Mouse (Mus musculus) embryonic stem cell, embryonic (primary cell): ENCODE data around the gene Cradd.

Source experiments
- CTCF ChIA-PET, 4 experiments: fragments of 300-600 bp in 2 of 4; fragments of 350-600 bp in 2 of 4; sonication (Branson Sonifier 250); formaldehyde crosslinking; loops; one replicate each; lab custom pipeline; 2022; ENCODE audit warnings: inconsistent platforms in 2 of 4; lab: Charles Lee
- POLR2A ChIA-PET, 4 experiments: fragments of 300-600 bp in 2 of 4; fragments of 350-600 bp in 2 of 4; sonication (Branson Sonifier 250); formaldehyde crosslinking; loops; one replicate each; lab custom pipeline; 2022; ENCODE audit warnings: antibody characterized with exemption in 4 of 4, inconsistent platforms in 1 of 4; lab: Charles Lee

Gene Cradd

GRCm38 (mm10) chr10:95191881-95192280 is 132.1 kb downstream of the Cradd start:
- POLR2A ChIA-PET: interaction anchor here in 1 of 4 experiments (0.6 kb wide), 1 partner anchor 277 kb away, joined by 3 read pairs; no protein-coding TSS in a partner anchor
- CTCF ChIA-PET: no interaction called here

GRCm38 (mm10) chr10:95191151-95191655 is 132.7 kb downstream of the Cradd start:
- ChIA-PET POLR2A (interaction anchor here in 1 of 4 experiments (0.6 to 1.2 kb wide), 3 partner anchors 11 to 278 kb away, joined by 3 to 5 read pairs (median 3); no protein-coding TSS in a partner anchor), CTCF (no interaction called here)

- POLR2A ChIA-PET: interaction anchor here in 1 of 4 experiments (1.2 kb wide), 1 partner anchor 169 kb away, joined by 3 read pairs; no protein-coding TSS in a partner anchor
- CTCF ChIA-PET: no interaction called here
Measured at GRCm38 (mm10) chr10:95189550-95190211, 134.3 kb downstream of the Cradd start.

GRCm38 (mm10) chr10:95184210-95184609 is 139.7 kb downstream of the Cradd start:
- CTCF ChIA-PET: interaction anchor here in 1 of 4 experiments (0.6 kb wide), 1 partner anchor 283 kb away, joined by 3 read pairs; no protein-coding TSS in a partner anchor

GRCm38 (mm10) chr10:95183051-95183450 is 140.9 kb downstream of the Cradd start:
- ChIA-PET POLR2A (interaction anchor here in 2 of 4 experiments (0.9 to 1.5 kb wide), 3 partner anchors 12 to 238 kb away, joined by 3 to 5 read pairs (median 3); no protein-coding TSS in a partner anchor), CTCF (no interaction called here)

More at GRCm38 (mm10) chr10:95184210-95184609, 139.7 kb downstream of the Cradd start:
- POLR2A ChIA-PET: interaction anchor here in 1 of 4 experiments (0.6 kb wide), 1 partner anchor 567 kb away, joined by 5 read pairs; no protein-coding TSS in a partner anchor

GRCm38 (mm10) chr10:95182405-95182804 is 141.5 kb downstream of the Cradd start:
- CTCF ChIA-PET: interaction anchor here in 1 of 4 experiments (0.6 kb wide), 1 partner anchor 406 kb away, joined by 7 read pairs; no protein-coding TSS in a partner anchor
- POLR2A ChIA-PET: interaction anchor here in 2 of 4 experiments (0.9 to 1.5 kb wide), 3 partner anchors 11 to 237 kb away, joined by 3 to 5 read pairs (median 3); no protein-coding TSS in a partner anchor

- POLR2A ChIA-PET: interaction anchor here in 2 of 4 experiments (0.6 to 1.6 kb wide), 4 partner anchors 11 to 37 kb away, joined by 3 to 5 read pairs (median 3); no protein-coding TSS in a partner anchor
- CTCF ChIA-PET: interaction anchor here in 1 of 4 experiments (0.6 kb wide), 1 partner anchor 1570 kb away, joined by 3 read pairs; no protein-coding TSS in a partner anchor
Measured at GRCm38 (mm10) chr10:95181553-95181952, 142.4 kb downstream of the Cradd start.

GRCm38 (mm10) chr10:95180900-95181299 is 143.0 kb downstream of the Cradd start:
- ChIA-PET CTCF (interaction anchor here in 1 of 4 experiments (0.6 kb wide), 1 partner anchor 1570 kb away, joined by 3 read pairs; no protein-coding TSS in a partner anchor), POLR2A (interaction anchor here in 1 of 4 experiments (1.6 kb wide), 1 partner anchor 16 kb away, joined by 3 read pairs; no protein-coding TSS in a partner anchor)

GRCm38 (mm10) chr10:95180177-95180576 is 143.8 kb downstream of the Cradd start:
- CTCF ChIA-PET: interaction anchor here in 1 of 4 experiments (0.7 kb wide), 1 partner anchor 189 kb away, joined by 5 read pairs; no protein-coding TSS in a partner anchor
- POLR2A ChIA-PET: interaction anchor here in 3 of 4 experiments (0.5 to 1.1 kb wide), 3 partner anchors 8 to 712 kb away, joined by 3 to 5 read pairs (median 3); no protein-coding TSS in a partner anchor

- ChIA-PET CTCF (no interaction called here), POLR2A (no interaction called here)
Measured at GRCm38 (mm10) chr10:95178785-95179184, 145.1 kb downstream of the Cradd start.

- POLR2A ChIA-PET: interaction anchor here in 3 of 4 experiments (0.7 to 1.4 kb wide), 9 partner anchors 12 to 242 kb away, joined by 3 to 6 read pairs (median 3); no protein-coding TSS in a partner anchor
Measured at GRCm38 (mm10) chr10:95175423-95176120, 148.4 kb downstream of the Cradd start.

GRCm38 (mm10) chr10:95174260-95174659 is 149.7 kb downstream of the Cradd start:
- POLR2A ChIA-PET: interaction anchor here in 2 of 4 experiments (0.6 to 2.2 kb wide), 5 partner anchors 11 to 182 kb away, joined by 3 to 8 read pairs (median 3); no protein-coding TSS in a partner anchor
- CTCF ChIA-PET: interaction anchor here in 1 of 4 experiments (1.3 kb wide), 1 partner anchor 18 kb away, joined by 4 read pairs; no protein-coding TSS in a partner anchor

More at GRCm38 (mm10) chr10:95175423-95176120, 148.4 kb downstream of the Cradd start:
- CTCF ChIA-PET: interaction anchor here in 1 of 4 experiments (0.6 kb wide), 1 partner anchor 139 kb away, joined by 10 read pairs; no protein-coding TSS in a partner anchor

GRCm38 (mm10) chr10:95170721-95171354 is 153.1 kb downstream of the Cradd start:
- ChIA-PET CTCF (no interaction called here), POLR2A (interaction anchor here in 3 of 4 experiments (0.6 to 0.7 kb wide), 3 partner anchors 11 to 228 kb away, joined by 3 to 7 read pairs (median 3); no protein-coding TSS in a partner anchor)

GRCm38 (mm10) chr10:95164949-95165348 is 159.0 kb downstream of the Cradd start:
- ChIA-PET POLR2A (interaction anchor here in 1 of 4 experiments (2.3 kb wide), 1 partner anchor 9 kb away, joined by 8 read pairs; no protein-coding TSS in a partner anchor), CTCF (interaction anchor here in 2 of 4 experiments (0.5 to 0.7 kb wide), 2 partner anchors 12 to 927 kb away, joined by 3 to 21 read pairs; no protein-coding TSS in a partner anchor)

GRCm38 (mm10) chr10:95162691-95163374 is 161.1 kb downstream of the Cradd start:
- CTCF ChIA-PET: interaction anchor here in 1 of 4 experiments (1.2 kb wide), 1 partner anchor 46 kb away, joined by 3 read pairs; no protein-coding TSS in a partner anchor
- POLR2A ChIA-PET: interaction anchor here in 1 of 4 experiments (2.3 kb wide), 1 partner anchor 11 kb away, joined by 8 read pairs; no protein-coding TSS in a partner anchor

- CTCF ChIA-PET: no interaction called here
- POLR2A ChIA-PET: interaction anchor here in 1 of 4 experiments (1.2 kb wide), 1 partner anchor 9 kb away, joined by 3 read pairs; no protein-coding TSS in a partner anchor
Measured at GRCm38 (mm10) chr10:95159675-95160256, 164.2 kb downstream of the Cradd start.
